Mouse (Mus musculus) heart, embryonic 10.5 days (tissue): ENCODE results near the gene Cadps2. TPM values are rescaled to one million over a fixed set of nuclear protein-coding genes. Genes with fewer than 3 reads are reported as not detected.

Source experiments
- DNase-seq: peaks from one replicate; pipeline ENCODE4 v3.0.0-alpha.2; 2017; ENCODE audit warnings: low spot score
- H3K27ac ChIP-seq: fragments of 300-500 bp; sonication (generic); 2 replicates; pipeline ENCODE4 v1.5.1; 2016; ENCODE audit warnings: mild to moderate bottlenecking
- H3K27me3 ChIP-seq: fragments of 300-500 bp; sonication (generic); 2 replicates; pipeline ENCODE4 v1.6.1; 2016; ENCODE audit warnings: mild to moderate bottlenecking; ENCODE audit not compliant: poor library complexity, insufficient read depth, severe bottlenecking
- H3K36me3 ChIP-seq: fragments of 300-500 bp; sonication (generic); 2 replicates; pipeline ENCODE4 v1.6.1; 2016; ENCODE audit warnings: mild to moderate bottlenecking, moderate library complexity
- H3K4me1 ChIP-seq: fragments of 300-500 bp; sonication (generic); 2 replicates; pipeline ENCODE4 v1.6.1; 2016; ENCODE audit warnings: mild to moderate bottlenecking
- H3K4me3 ChIP-seq: fragments of 300-500 bp; sonication (generic); 2 replicates; pipeline ENCODE4 v1.5.1; 2016; ENCODE audit warnings: mild to moderate bottlenecking, moderate library complexity
- H3K9me3 ChIP-seq: fragments of 300-500 bp; sonication (generic); 2 replicates; pipeline ENCODE4 v1.6.1; 2016; ENCODE audit warnings: mild to moderate bottlenecking, moderate library complexity
- WGBS: fragments of 180-500 bp; shearing (Covaris S2); methylation state at CpG from one replicate; pipeline ENCODE4 v1.1.7; 2016; 5-methylcytosine and 5-hydroxymethylcytosine counted together
- polyA plus RNA-seq: library from polyadenylated mRNA; unstranded; fragments of >200 nt; fragmentation: Nextera tagmentation; extraction: Ambion mirVana; gene quantifications from 2 replicates; pipeline ENCODE4 v1.2.1, GENCODE M21; 2016

Cadps2 gene
- polyA plus RNA-seq, 1 experiment from 2014 or later: 0.99 TPM

- WGBS: 28% methylated on average over 4 of the region's 4 CpGs
- no peak overlapping the region for H3K27ac ChIP-seq
- no peaks in the 10 kb centered on the region for H3K27me3 ChIP-seq
Measured at GRCm38 (mm10) chr6:23630465-23630864, 208.8 kb downstream of the Cadps2 start.

GRCm38 (mm10) chr6:23575102-23575501 lies 264.1 kb downstream of the Cadps2 start:
- WGBS: 79% methylated on average over 2 of the region's 2 CpGs
- H3K4me3 ChIP-seq: no peak overlapping the region
- H3K27me3 ChIP-seq: no peaks in the 10 kb centered on the region
- no peaks in the 10 kb centered on the region for H3K4me1 ChIP-seq
- H3K9me3 ChIP-seq: no peaks in the 10 kb centered on the region
- DNase-seq: no peak
- H3K27ac ChIP-seq: no peak overlapping the region
- H3K36me3 ChIP-seq: no peaks in the 10 kb centered on the region

More at GRCm38 (mm10) chr6:23630465-23630864, 208.8 kb downstream of the Cadps2 start:
- no peak for DNase-seq
- no peaks in the 10 kb centered on the region for H3K36me3 ChIP-seq
- no peaks in the 10 kb centered on the region for H3K9me3 ChIP-seq
- no peaks in the 10 kb centered on the region for H3K4me1 ChIP-seq
- H3K4me3 ChIP-seq: no peak overlapping the region

- Histone ChIP-seq H3K36me3 (no peaks in the 10 kb centered on the region), H3K27me3 (no peaks in the 10 kb centered on the region), H3K4me1 (no peaks in the 10 kb centered on the region), H3K9me3 (no peaks in the 10 kb centered on the region), H3K27ac (no peak overlapping the region), H3K4me3 (no peak overlapping the region)
- no peak for DNase-seq
- 76% methylated on average over 4 of the region's 4 CpGs for WGBS
Measured at GRCm38 (mm10) chr6:23573750-23574149, 265.5 kb downstream of the Cadps2 start.

GRCm38 (mm10) chr6:23572401-23572800 lies 266.8 kb downstream of the Cadps2 start:
- no peaks in the 10 kb centered on the region for H3K36me3 ChIP-seq
- no peaks in the 10 kb centered on the region for H3K9me3 ChIP-seq
- H3K27ac ChIP-seq: no peak overlapping the region
- no peak for DNase-seq
- H3K4me1 ChIP-seq: no peaks in the 10 kb centered on the region
- no peaks in the 10 kb centered on the region for H3K27me3 ChIP-seq
- no peak overlapping the region for H3K4me3 ChIP-seq
- WGBS: 81% methylated on average over 4 of the region's 4 CpGs

GRCm38 (mm10) chr6:23569686-23570085 lies 269.5 kb downstream of the Cadps2 start:
- H3K27ac ChIP-seq: no peak overlapping the region
- H3K9me3 ChIP-seq: no peaks in the 10 kb centered on the region
- DNase-seq: no peak
- H3K36me3 ChIP-seq: no peaks in the 10 kb centered on the region
- H3K4me3 ChIP-seq: no peak overlapping the region
- 84% methylated on average over 4 of the region's 4 CpGs for WGBS
- no peaks in the 10 kb centered on the region for H3K4me1 ChIP-seq
- H3K27me3 ChIP-seq: no peaks in the 10 kb centered on the region

- Histone ChIP-seq H3K36me3 (no peaks in the 10 kb centered on the region), H3K9me3 (no peaks in the 10 kb centered on the region), H3K4me1 (no peaks in the 10 kb centered on the region), H3K4me3 (no peak overlapping the region), H3K27me3 (no peaks in the 10 kb centered on the region), H3K27ac (no peak overlapping the region)
- 74% methylated on average over 1 of the region's 1 CpGs for WGBS
- DNase-seq: no peak
Measured at GRCm38 (mm10) chr6:23568688-23569087, 270.5 kb downstream of the Cadps2 start.

- no peak for DNase-seq
- H3K36me3 ChIP-seq: no peaks in the 10 kb centered on the region
- H3K27ac ChIP-seq: no peak overlapping the region
- no peak overlapping the region for H3K4me3 ChIP-seq
- 82% methylated on average over 1 of the region's 1 CpGs for WGBS
- H3K4me1 ChIP-seq: no peaks in the 10 kb centered on the region
- H3K27me3 ChIP-seq: no peaks in the 10 kb centered on the region
- H3K9me3 ChIP-seq: no peaks in the 10 kb centered on the region
Measured at GRCm38 (mm10) chr6:23567651-23568050, 271.6 kb downstream of the Cadps2 start.

GRCm38 (mm10) chr6:23549874-23550273 lies 289.3 kb downstream of the Cadps2 start:
- Histone ChIP-seq H3K4me3 (no peak overlapping the region), H3K4me1 (no peaks in the 10 kb centered on the region), H3K27me3 (no peaks in the 10 kb centered on the region), H3K9me3 (no peaks in the 10 kb centered on the region), H3K36me3 (no peaks in the 10 kb centered on the region), H3K27ac (no peak overlapping the region)
- no peak for DNase-seq
- 75% methylated on average over 1 of the region's 1 CpGs for whole genome bisulfite sequencing

GRCm38 (mm10) chr6:23523710-23524109 lies 315.5 kb downstream of the Cadps2 start:
- no peak overlapping the region for H3K4me3 ChIP-seq
- WGBS: 85% methylated on average over 2 of the region's 2 CpGs
- no peak overlapping the region for H3K27ac ChIP-seq
- no peaks in the 10 kb centered on the region for H3K4me1 ChIP-seq
- H3K9me3 ChIP-seq: no peaks in the 10 kb centered on the region
- H3K27me3 ChIP-seq: no peaks in the 10 kb centered on the region
- no peaks in the 10 kb centered on the region for H3K36me3 ChIP-seq
- DNase-seq: no peak

- Histone ChIP-seq H3K27me3 (no peaks in the 10 kb centered on the region), H3K4me1 (no peaks in the 10 kb centered on the region), H3K9me3 (no peaks in the 10 kb centered on the region), H3K4me3 (no peak overlapping the region), H3K36me3 (no peaks in the 10 kb centered on the region), H3K27ac (no peak overlapping the region)
- 88% methylated on average over 5 of the region's 5 CpGs for WGBS
- no peak for DNase-seq
Measured at GRCm38 (mm10) chr6:23522556-23522955, 316.7 kb downstream of the Cadps2 start.

- no peaks in the 10 kb centered on the region for H3K4me1 ChIP-seq
- 62% methylated on average over 5 of the region's 5 CpGs for WGBS
- H3K9me3 ChIP-seq: no peaks in the 10 kb centered on the region
- H3K36me3 ChIP-seq: no peaks in the 10 kb centered on the region
- no peak overlapping the region for H3K27ac ChIP-seq
- H3K27me3 ChIP-seq: no peaks in the 10 kb centered on the region
- H3K4me3 ChIP-seq: no peak overlapping the region
- no peak for DNase-seq
Measured at GRCm38 (mm10) chr6:23498611-23499010, 340.6 kb downstream of the Cadps2 start.

- Histone ChIP-seq H3K27me3 (no peaks in the 10 kb centered on the region), H3K4me3 (no peak overlapping the region), H3K4me1 (no peaks in the 10 kb centered on the region), H3K27ac (no peak overlapping the region), H3K9me3 (no peaks in the 10 kb centered on the region), H3K36me3 (no peaks in the 10 kb centered on the region)
- DNase-seq: no peak
- 42% methylated on average over 7 of the region's 7 CpGs for WGBS
Measured at GRCm38 (mm10) chr6:23491804-23492203, 347.4 kb downstream of the Cadps2 start.

GRCm38 (mm10) chr6:23490431-23490830 lies 348.8 kb downstream of the Cadps2 start:
- H3K27ac ChIP-seq: no peak overlapping the region
- no peaks in the 10 kb centered on the region for H3K9me3 ChIP-seq
- H3K4me3 ChIP-seq: no peak overlapping the region
- no peaks in the 10 kb centered on the region for H3K36me3 ChIP-seq
- no peak for DNase-seq
- H3K27me3 ChIP-seq: no peaks in the 10 kb centered on the region
- WGBS: 78% methylated on average over 2 of the region's 2 CpGs
- no peaks in the 10 kb centered on the region for H3K4me1 ChIP-seq

GRCm38 (mm10) chr6:23489046-23489445 lies 350.2 kb downstream of the Cadps2 start:
- Histone ChIP-seq H3K27ac (no peak overlapping the region), H3K4me3 (no peak overlapping the region), H3K27me3 (no peaks in the 10 kb centered on the region), H3K4me1 (no peaks in the 10 kb centered on the region), H3K9me3 (no peaks in the 10 kb centered on the region), H3K36me3 (no peaks in the 10 kb centered on the region)
- DNase-seq: no peak
- 82% methylated on average over 2 of the region's 2 CpGs for WGBS
